Mouse (Mus musculus) heart, embryonic 15.5 days (tissue): ENCODE results near the gene Cbarp. TPM values are rescaled to one million over a fixed set of nuclear protein-coding genes. Genes with fewer than 3 reads are reported as not detected.

Experiments
- ATAC-seq: fragments of 200-750 bp; cut with Nextera tagmentation; replicated peaks from 2 replicates; pipeline ENCODE4 v1.8.0; 2017; ENCODE audit warnings: low read depth, moderate TSS enrichment; ENCODE audit not compliant: insufficient number of reproducible peaks, insufficient read depth, low FRiP score
- H3K27ac ChIP-seq: fragments of 300-500 bp; sonication (generic); 2 replicates; pipeline ENCODE4 v1.5.1; 2015; ENCODE audit warnings: mild to moderate bottlenecking, inconsistent platforms
- H3K27me3 ChIP-seq: fragments of 300-500 bp; sonication (generic); 2 replicates; pipeline ENCODE4 v1.6.1; 2015; ENCODE audit warnings: inconsistent platforms
- H3K36me3 ChIP-seq: fragments of 300-500 bp; sonication (generic); 2 replicates; pipeline ENCODE4 v1.6.1; 2015; ENCODE audit warnings: mild to moderate bottlenecking, inconsistent platforms
- H3K4me1 ChIP-seq: fragments of 300-500 bp; sonication (generic); replicated peaks from 2 replicates; pipeline ENCODE4 v1.6.1; 2015; ENCODE audit warnings: inconsistent platforms
- H3K4me2 ChIP-seq: fragments of 300-500 bp; sonication (generic); 2 replicates; pipeline ENCODE4 v1.6.1; 2015; ENCODE audit warnings: inconsistent platforms, mild to moderate bottlenecking, moderate library complexity
- H3K4me3 ChIP-seq: fragments of 300-500 bp; sonication (generic); 2 replicates; pipeline ENCODE4 v1.5.1; 2015; ENCODE audit warnings: mild to moderate bottlenecking, inconsistent platforms
- H3K9ac ChIP-seq: fragments of 300-500 bp; sonication (generic); 2 replicates; pipeline ENCODE4 v1.6.1; 2015; ENCODE audit warnings: mild to moderate bottlenecking, inconsistent platforms
- H3K9me3 ChIP-seq: fragments of 300-500 bp; sonication (generic); replicated peaks from 2 replicates; pipeline ENCODE4 v1.6.1; 2016; ENCODE audit warnings: inconsistent platforms
- WGBS: fragments of 180-500 bp; shearing (Covaris S2); methylation state at CpG from one replicate; pipeline ENCODE4 v1.1.7; 2015; ENCODE audit warnings: mixed read lengths; 5-methylcytosine and 5-hydroxymethylcytosine counted together
- polyA plus RNA-seq: library from polyadenylated mRNA; unstranded; fragments of >200 nt; fragmentation: Nextera tagmentation; extraction: Ambion mirVana; gene quantifications from 2 replicates; pipeline ENCODE4 v1.2.1, GENCODE M21; 2015

Cbarp gene
- polyA plus RNA-seq, 1 experiment from 2014 or later = 1.7 TPM

- H3K9me3 ChIP-seq = no peaks in the 10 kb centered on the region
- no peak for ATAC-seq
- H3K4me2 ChIP-seq = no peak overlapping the region
- 0 out of 2 replicates have a peak, but pooled peaks cover 3% of the 10 kb centered on the region for H3K36me3 ChIP-seq
- H3K27me3 ChIP-seq = no peaks in the 10 kb centered on the region
- 0 out of 2 replicates have a peak overlapping the region, but pooled peaks have one; percentile 47 for H3K4me3 ChIP-seq
- H3K4me1 ChIP-seq = peaks cover 92% of the 10 kb centered on the region
- 77% methylated on average over 3 of the region's 3 CpGs for WGBS
- H3K9ac ChIP-seq = no peak overlapping the region
- peak overlapping the region; percentile 98 for H3K27ac ChIP-seq
Observed at GRCm38 (mm10) chr10:80162243-80162608, 21.6 kb upstream of the Cbarp start.

- Histone ChIP-seq H3K4me3 (peak overlapping the region; percentile 47), H3K9me3 (no peaks in the 10 kb centered on the region), H3K9ac (peak overlapping the region; percentile 60; the same call in 1 of the 2 replicates), H3K4me2 (peak overlapping the region; percentile 69), H3K27me3 (no peaks in the 10 kb centered on the region), H3K27ac (peak overlapping the region; percentile 98), H3K36me3 (peaks cover 8% of the 10 kb centered on the region), H3K4me1 (peaks cover 92% of the 10 kb centered on the region)
- 8% methylated on average over 7 of the region's 7 CpGs for WGBS
- no peak; the same call in 1 of the 2 replicates for ATAC-seq
Observed at GRCm38 (mm10) chr10:80161522-80162242, 21.0 kb upstream of the Cbarp start.

- no peaks in the 10 kb centered on the region for H3K9me3 ChIP-seq
- ATAC-seq = no peak
- peaks cover 18% of the 10 kb centered on the region for H3K36me3 ChIP-seq
- peak overlapping the region; percentile 69 for H3K4me2 ChIP-seq
- peaks cover 94% of the 10 kb centered on the region for H3K4me1 ChIP-seq
- H3K27me3 ChIP-seq = no peaks in the 10 kb centered on the region
- peak overlapping the region; percentile 47 for H3K4me3 ChIP-seq
- whole genome bisulfite sequencing = 2% methylated on average over 33 of the region's 33 CpGs
- peak overlapping the region; percentile 98 for H3K27ac ChIP-seq
- peak overlapping the region; percentile 60 for H3K9ac ChIP-seq
Observed at GRCm38 (mm10) chr10:80160455-80161371, 20.1 kb upstream of the Cbarp start.

GRCm38 (mm10) chr10:80159561-80160454, 19.2 kb upstream of the Cbarp start:
- peak overlapping the region; percentile 47 for H3K4me3 ChIP-seq
- peaks cover 27% of the 10 kb centered on the region for H3K36me3 ChIP-seq
- under 1% methylated on average over 55 of the region's 55 CpGs for WGBS
- peaks cover 96% of the 10 kb centered on the region for H3K4me1 ChIP-seq
- no peaks in the 10 kb centered on the region for H3K9me3 ChIP-seq
- H3K27me3 ChIP-seq = no peaks in the 10 kb centered on the region
- peak overlapping the region; percentile 69 for H3K4me2 ChIP-seq
- peak; percentile 82 for ATAC-seq
- H3K27ac ChIP-seq = peak overlapping the region; percentile 98
- H3K9ac ChIP-seq = peak overlapping the region; percentile 35; the same call in 1 of the 2 replicates

DNA sequence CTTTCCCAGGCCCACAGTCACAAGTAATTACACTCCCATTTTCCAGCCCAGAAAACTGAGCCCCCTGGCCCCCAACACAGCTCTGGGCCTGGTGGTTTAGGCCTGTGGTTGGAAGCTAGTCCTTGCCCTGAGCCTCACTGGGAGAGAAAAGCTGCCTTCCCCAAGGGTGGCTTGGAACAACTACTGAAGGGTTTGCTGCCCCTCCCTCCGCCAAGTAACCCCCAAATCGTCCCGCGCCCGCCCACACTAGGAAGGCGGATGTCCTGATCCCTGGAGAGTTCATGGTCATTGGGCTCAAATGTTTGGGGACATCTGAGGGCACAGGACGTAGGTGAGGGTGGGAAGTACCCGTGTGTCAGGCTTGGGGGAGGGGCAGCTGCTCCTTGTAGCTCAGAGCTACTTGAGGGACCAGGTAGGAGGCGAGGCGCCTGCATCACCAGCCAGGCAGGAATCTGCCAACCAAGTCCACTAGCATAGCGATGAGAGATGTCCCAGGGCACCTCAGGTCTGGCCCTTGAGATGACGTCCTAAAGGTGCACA, 18.5 kb upstream of the Cbarp start:
- Histone ChIP-seq H3K4me2 (peak overlapping the region; percentile 69), H3K27ac (peak overlapping the region; percentile 98), H3K4me1 (peaks cover 96% of the 10 kb centered on the region), H3K36me3 (peaks cover 34% of the 10 kb centered on the region), H3K27me3 (no peaks in the 10 kb centered on the region), H3K9me3 (no peaks in the 10 kb centered on the region), H3K4me3 (peak overlapping the region; percentile 47), H3K9ac (peak overlapping the region; percentile 35; the same call in 1 of the 2 replicates)
- 7% methylated on average over 12 of the region's 12 CpGs for WGBS
- no peak; the same call in 1 of the 2 replicates for ATAC-seq

DNA sequence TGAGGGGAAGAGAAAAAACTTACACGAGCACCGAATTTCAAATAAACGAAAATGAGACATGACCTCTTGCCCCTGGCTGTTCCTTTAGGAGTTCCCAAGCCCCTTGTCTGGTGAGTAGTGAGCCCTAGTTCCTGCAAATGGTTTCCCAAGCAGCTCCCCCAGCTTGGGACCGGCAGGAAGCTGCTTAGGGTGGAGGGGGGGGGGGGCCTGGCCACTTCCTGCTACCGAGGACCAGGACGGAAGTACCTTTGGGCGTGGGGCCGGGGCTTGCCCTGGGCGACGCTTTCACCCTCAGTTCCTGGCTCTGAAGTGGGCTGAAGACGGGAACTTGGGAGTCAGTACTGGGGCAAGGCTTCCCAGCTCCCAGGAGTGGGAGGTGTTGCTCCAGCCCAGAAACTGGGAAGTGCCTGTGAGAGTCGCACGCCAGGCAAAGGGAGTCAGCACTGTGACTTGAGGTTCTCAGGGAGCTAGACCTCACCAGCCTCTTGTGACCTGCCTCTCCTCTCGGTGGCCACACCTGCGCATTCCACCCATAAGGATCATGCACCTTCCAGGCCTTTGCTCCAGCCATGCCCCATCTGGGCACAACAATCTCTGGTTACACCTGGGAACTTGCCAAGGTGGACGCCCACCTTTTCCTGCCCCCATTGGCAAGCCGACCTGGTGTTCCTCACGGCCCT, 17.8 kb upstream of the Cbarp start:
- Histone ChIP-seq H3K27ac (peak overlapping the region; percentile 98), H3K27me3 (no peaks in the 10 kb centered on the region), H3K4me2 (peak overlapping the region; percentile 69), H3K4me1 (peaks cover 96% of the 10 kb centered on the region), H3K4me3 (peak overlapping the region; percentile 6), H3K36me3 (peaks cover 40% of the 10 kb centered on the region), H3K9ac (peak overlapping the region; percentile 35), H3K9me3 (no peaks in the 10 kb centered on the region)
- WGBS = 9% methylated on average over 18 of the region's 18 CpGs
- ATAC-seq = 0 out of 2 replicates have a peak, but pooled peaks have one; percentile 2

GRCm38 (mm10) chr10:80157141-80157929, 16.7 kb upstream of the Cbarp start:
- H3K4me3 ChIP-seq = no peak overlapping the region
- no peak overlapping the region for H3K4me2 ChIP-seq
- H3K27ac ChIP-seq = peak overlapping the region; percentile 98
- no peaks in the 10 kb centered on the region for H3K9me3 ChIP-seq
- no peak for ATAC-seq
- 49% methylated on average over 15 of the region's 15 CpGs for WGBS
- peaks cover 50% of the 10 kb centered on the region for H3K36me3 ChIP-seq
- no peak overlapping the region for H3K9ac ChIP-seq
- peaks cover 96% of the 10 kb centered on the region for H3K4me1 ChIP-seq
- no peaks in the 10 kb centered on the region for H3K27me3 ChIP-seq

GRCm38 (mm10) chr10:80156752-80157053, 16.1 kb upstream of the Cbarp start:
- Histone ChIP-seq H3K9me3 (no peaks in the 10 kb centered on the region), H3K36me3 (peaks cover 51% of the 10 kb centered on the region), H3K4me3 (no peak overlapping the region), H3K4me1 (peaks cover 96% of the 10 kb centered on the region), H3K9ac (no peak overlapping the region), H3K27me3 (no peaks in the 10 kb centered on the region), H3K27ac (peak overlapping the region; percentile 98), H3K4me2 (peak overlapping the region; percentile 9; the same call in 1 of the 2 replicates)
- ATAC-seq = no peak
- WGBS = 43% methylated on average over 7 of the region's 7 CpGs

GRCm38 (mm10) chr10:80156002-80156751, 15.5 kb upstream of the Cbarp start:
- no peaks in the 10 kb centered on the region for H3K27me3 ChIP-seq
- H3K36me3 ChIP-seq = peaks cover 53% of the 10 kb centered on the region
- ATAC-seq = no peak
- H3K4me2 ChIP-seq = peak overlapping the region; percentile 9; the same call in 1 of the 2 replicates
- peak overlapping the region; percentile 98 for H3K27ac ChIP-seq
- 77% methylated on average over 29 of the region's 29 CpGs for WGBS
- H3K9me3 ChIP-seq = no peaks in the 10 kb centered on the region
- H3K4me3 ChIP-seq = no peak overlapping the region
- H3K9ac ChIP-seq = no peak overlapping the region
- peaks cover 94% of the 10 kb centered on the region for H3K4me1 ChIP-seq
